Mouse (Mus musculus): Measurements from ENCODE around the gene Mmp8. TPM values are rescaled to one million over a fixed set of nuclear protein-coding genes. Genes with fewer than 3 reads are reported as not detected.

The Mmp8 gene
- polyA plus RNA-seq, 1 experiment from 2014 or later = 0.09 TPM

- H3K4me3 ChIP-seq (ENCODE audit: low read depth, low read length) = no peak overlapping the region
- WGBS = 37% methylated on average over 2 of the region's 2 CpGs
- H3K36me3 ChIP-seq (ENCODE audit: control insufficient read depth, insufficient read depth) = no peaks in the 10 kb centered on the region
- H3K27me3 ChIP-seq (replicated peaks; ENCODE audit: control insufficient read depth, insufficient read depth, low read length) = no peaks in the 10 kb centered on the region
- H3K9ac ChIP-seq (ENCODE audit: low read depth, low read length) = no peak overlapping the region
- no peak for TF ChIP-seq CTCF (IDR thresholded peaks at IDR 0.05; ENCODE audit: low read depth)
- H3K9me3 ChIP-seq (ENCODE audit: control insufficient read depth) = no peaks in the 10 kb centered on the region
- no peak overlapping the region for H3K27ac ChIP-seq (ENCODE audit: low read depth, low read length)
- H3K4me1 ChIP-seq (replicated peaks; ENCODE audit: control insufficient read depth, insufficient read depth, low read length) = no peaks in the 10 kb centered on the region
- no peak for ATAC-seq
- H3K4me2 ChIP-seq (replicated peaks; ENCODE audit: low read depth) = no peak overlapping the region
Measured at GRCm38 (mm10) chr9:7567923-7568322, 9.7 kb downstream of the Mmp8 start.

GRCm38 (mm10) chr9:7570485-7570884 lies 12.2 kb downstream of the Mmp8 start:
- TF ChIP-seq CTCF (IDR thresholded peaks at IDR 0.05; ENCODE audit: low read depth) = no peak
- Histone ChIP-seq H3K27me3 (replicated peaks; ENCODE audit: control insufficient read depth, insufficient read depth, low read length) (no peaks in the 10 kb centered on the region), H3K4me1 (replicated peaks; ENCODE audit: control insufficient read depth, insufficient read depth, low read length) (no peaks in the 10 kb centered on the region), H3K4me2 (replicated peaks; ENCODE audit: low read depth) (no peak overlapping the region), H3K36me3 (ENCODE audit: control insufficient read depth, insufficient read depth) (no peaks in the 10 kb centered on the region), H3K4me3 (ENCODE audit: low read depth, low read length) (no peak overlapping the region), H3K9ac (ENCODE audit: low read depth, low read length) (no peak overlapping the region), H3K9me3 (ENCODE audit: control insufficient read depth) (no peaks in the 10 kb centered on the region), H3K27ac (ENCODE audit: low read depth, low read length) (no peak overlapping the region)
- ATAC-seq = no peak
- WGBS = 61% methylated on average over 1 of the region's 1 CpGs

GRCm38 (mm10) chr9:7571162-7571561 lies 12.9 kb downstream of the Mmp8 start, which contains the start of gene Mmp27:
TSS of gene Mmp27 (plus strand) at chr9:7571396.
- Histone ChIP-seq H3K4me3 (ENCODE audit: low read depth, low read length) (no peak within 1 kb of the TSS), H3K36me3 (ENCODE audit: control insufficient read depth, insufficient read depth) (no peaks in the 10 kb centered on the region), H3K9ac (ENCODE audit: low read depth, low read length) (no peak within 1 kb of the TSS), H3K27me3 (replicated peaks; ENCODE audit: control insufficient read depth, insufficient read depth, low read length) (no peaks in the 10 kb centered on the region), H3K4me1 (replicated peaks; ENCODE audit: control insufficient read depth, insufficient read depth, low read length) (no peaks in the 10 kb centered on the region), H3K27ac (ENCODE audit: low read depth, low read length) (no peak within 1 kb of the TSS), H3K4me2 (replicated peaks; ENCODE audit: low read depth) (no peak within 1 kb of the TSS), H3K9me3 (ENCODE audit: control insufficient read depth) (no peaks in the 10 kb centered on the region)
- WGBS = 49% methylated on average over 4 of the region's 4 CpGs
- no peak; the same call in 1 of the 2 replicates for ATAC-seq
- TF ChIP-seq CTCF (IDR thresholded peaks at IDR 0.05; ENCODE audit: low read depth) = no peak

- no peaks in the 10 kb centered on the region for H3K9me3 ChIP-seq (ENCODE audit: control insufficient read depth)
- H3K4me3 ChIP-seq (ENCODE audit: low read depth, low read length) = no peak overlapping the region
- no peak overlapping the region for H3K4me2 ChIP-seq (replicated peaks; ENCODE audit: low read depth)
- ATAC-seq = no peak
- H3K27ac ChIP-seq (ENCODE audit: low read depth, low read length) = no peak overlapping the region
- H3K9ac ChIP-seq (ENCODE audit: low read depth, low read length) = no peak overlapping the region
- no peaks in the 10 kb centered on the region for H3K36me3 ChIP-seq (ENCODE audit: control insufficient read depth, insufficient read depth)
- H3K27me3 ChIP-seq (replicated peaks; ENCODE audit: control insufficient read depth, insufficient read depth, low read length) = no peaks in the 10 kb centered on the region
- WGBS = 90% methylated on average over 7 of the region's 7 CpGs
- H3K4me1 ChIP-seq (replicated peaks; ENCODE audit: control insufficient read depth, insufficient read depth, low read length) = no peaks in the 10 kb centered on the region
- TF ChIP-seq CTCF (IDR thresholded peaks at IDR 0.05; ENCODE audit: low read depth) = no peak
Measured at GRCm38 (mm10) chr9:7572188-7572587, 13.9 kb downstream of the Mmp8 start.

GRCm38 (mm10) chr9:7572663-7573308 lies 14.5 kb downstream of the Mmp8 start:
- no peak for TF ChIP-seq CTCF (IDR thresholded peaks at IDR 0.05; ENCODE audit: low read depth)
- 48% methylated on average over 2 of the region's 2 CpGs for WGBS
- no peaks in the 10 kb centered on the region for H3K27me3 ChIP-seq (replicated peaks; ENCODE audit: control insufficient read depth, insufficient read depth, low read length)

GRCm38 (mm10) chr9:7575526-7575925 lies 17.3 kb downstream of the Mmp8 start:
- Histone ChIP-seq H3K4me3 (ENCODE audit: low read depth, low read length) (no peak overlapping the region), H3K27ac (ENCODE audit: low read depth, low read length) (no peak overlapping the region), H3K27me3 (replicated peaks; ENCODE audit: control insufficient read depth, insufficient read depth, low read length) (no peaks in the 10 kb centered on the region), H3K4me2 (replicated peaks; ENCODE audit: low read depth) (no peak overlapping the region), H3K36me3 (ENCODE audit: control insufficient read depth, insufficient read depth) (no peaks in the 10 kb centered on the region), H3K4me1 (replicated peaks; ENCODE audit: control insufficient read depth, insufficient read depth, low read length) (no peaks in the 10 kb centered on the region), H3K9ac (ENCODE audit: low read depth, low read length) (no peak overlapping the region), H3K9me3 (ENCODE audit: control insufficient read depth) (no peaks in the 10 kb centered on the region)
- TF ChIP-seq CTCF (IDR thresholded peaks at IDR 0.05; ENCODE audit: low read depth) = no peak
- WGBS = 76% methylated on average over 3 of the region's 3 CpGs
- no peak for ATAC-seq

More at GRCm38 (mm10) chr9:7572663-7573308, 14.5 kb downstream of the Mmp8 start:
- Histone ChIP-seq H3K4me2 (replicated peaks; ENCODE audit: low read depth) (no peak overlapping the region), H3K4me3 (ENCODE audit: low read depth, low read length) (no peak overlapping the region), H3K36me3 (ENCODE audit: control insufficient read depth, insufficient read depth) (no peaks in the 10 kb centered on the region), H3K9ac (ENCODE audit: low read depth, low read length) (no peak overlapping the region), H3K27ac (ENCODE audit: low read depth, low read length) (no peak overlapping the region), H3K9me3 (ENCODE audit: control insufficient read depth) (no peaks in the 10 kb centered on the region), H3K4me1 (replicated peaks; ENCODE audit: control insufficient read depth, insufficient read depth, low read length) (no peaks in the 10 kb centered on the region)
- ATAC-seq = no peak

Measured in intestine, postnatal 0 days (tissue).